Mouse (Mus musculus) retina, adult 2 months (tissue): ENCODE data around the gene Oasl2.
"Not testable (repeated sequence)": the region's sequence is repeated elsewhere in the genome, so short reads cannot be mapped to it uniquely, and the experiment has no call there.

Experiments used
- DNase-seq: peaks from one replicate; pipeline ENCODE4 v3.0.0-alpha.2; 2012; ENCODE audit warnings: low read depth, low spot score

Gene Oasl2

GRCm38 (mm10) chr5:114896688-114897373, at the start of gene Oasl2:
Gene Oasl2 (plus strand): TSS chr5:114896936.
- no peak for DNase-seq

DNA sequence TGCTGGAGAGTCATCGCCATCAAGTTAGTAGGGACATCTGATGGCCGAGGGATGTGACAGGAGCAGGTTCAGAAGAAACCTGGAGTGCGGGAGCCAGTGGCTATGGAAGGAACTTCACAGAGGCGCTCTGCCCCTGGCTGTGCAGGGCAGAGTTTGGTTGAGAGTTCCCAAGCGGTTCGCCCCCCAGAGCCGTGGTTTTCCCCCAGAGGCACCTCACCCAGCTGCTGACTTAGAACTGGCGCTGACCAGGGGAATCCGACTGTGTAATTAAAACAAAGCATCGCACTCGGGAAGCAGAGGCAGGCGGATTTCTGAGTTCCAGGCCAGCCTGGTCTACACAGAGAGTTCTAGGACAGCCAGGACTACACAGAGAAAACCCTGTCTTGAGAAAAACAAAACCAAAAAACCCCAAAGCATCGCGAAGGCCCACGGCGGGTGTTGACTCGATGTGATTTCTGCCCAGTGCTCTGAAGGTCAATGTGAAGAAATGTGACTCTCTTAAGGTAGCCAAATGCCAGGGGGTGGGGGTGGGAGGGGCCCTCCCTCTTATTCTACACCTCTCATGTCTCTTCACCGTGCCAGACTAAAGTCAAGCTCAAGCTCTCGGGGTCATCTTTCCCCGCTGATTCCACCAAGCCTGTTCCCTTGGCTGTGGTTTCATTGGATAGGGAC, 45.0 kb upstream of the Oasl2 start:
- DNase-seq = no peak

GRCm38 (mm10) chr5:114853364-114853763, 43.4 kb upstream of the Oasl2 start, which contains the start of gene 4930519G04Rik:
Gene 4930519G04Rik (plus strand): TSS chr5:114853664.
- not testable (repeated sequence) for DNase-seq

DNA sequence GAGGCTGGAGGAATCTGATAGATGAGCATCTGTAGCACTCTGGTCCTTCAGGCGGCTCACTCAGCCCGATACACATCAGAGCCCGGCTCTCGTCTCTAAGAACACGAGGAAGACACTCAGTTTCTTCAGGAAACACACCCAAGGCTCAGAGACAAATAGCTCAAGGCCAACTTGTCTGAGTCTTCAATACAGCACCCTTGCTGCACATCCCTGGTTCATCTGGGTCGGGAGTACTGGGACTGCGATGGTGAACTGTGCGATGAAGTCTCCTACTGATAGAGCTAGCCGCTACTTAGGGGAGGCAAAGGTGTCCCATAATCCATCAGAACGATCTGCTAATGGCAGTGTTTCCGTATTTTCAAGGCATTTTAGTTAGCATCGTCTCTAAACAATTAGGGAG, 38.2 kb upstream of the Oasl2 start, which contains the start of gene Gm9936:
Gene Gm9936 (minus strand): TSS at position 101 of the 400 bp plus-strand sequence.
- DNase-seq = no peak

DNA sequence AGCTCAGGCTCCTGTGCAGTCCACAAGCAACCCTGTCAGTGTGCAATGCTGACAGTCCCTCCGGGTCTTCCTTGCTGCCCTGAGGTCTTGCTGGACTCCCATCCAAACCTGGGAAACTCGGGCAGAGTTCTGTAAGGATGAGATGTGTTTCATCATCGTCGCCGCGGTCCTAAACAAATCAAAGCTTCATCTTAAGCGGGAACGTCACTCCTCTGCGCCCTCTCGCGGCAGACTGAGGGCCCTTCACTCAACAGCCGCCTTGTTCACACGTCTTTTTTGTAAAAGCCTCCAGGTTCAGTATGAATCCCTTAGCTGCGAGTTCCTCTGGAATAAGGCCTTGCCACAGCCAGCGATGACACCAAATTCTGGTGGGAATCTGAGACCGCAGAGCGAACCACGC, 37.5 kb upstream of the Oasl2 start:
- peak; percentile 56 for DNase-seq

DNA sequence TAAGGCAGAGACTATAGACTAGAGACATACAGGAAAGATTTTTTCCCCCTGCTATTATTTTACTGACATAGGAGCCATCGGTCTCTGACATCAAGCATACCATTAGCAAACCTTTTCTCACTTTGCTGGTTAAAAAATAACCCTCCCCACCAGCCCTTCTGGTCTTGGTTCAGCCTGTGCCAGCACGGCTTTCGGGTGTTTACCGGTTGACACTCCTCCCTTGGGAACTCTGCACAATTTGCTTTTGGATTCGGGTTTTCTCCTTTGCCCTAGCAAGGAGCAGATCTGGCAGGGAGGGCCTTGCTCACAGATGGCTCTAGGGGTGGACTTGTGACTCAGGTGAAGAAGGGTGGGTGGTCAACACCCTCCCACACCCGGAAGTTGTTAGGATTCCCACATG, 35.0 kb upstream of the Oasl2 start:
- no peak for DNase-seq

DNA sequence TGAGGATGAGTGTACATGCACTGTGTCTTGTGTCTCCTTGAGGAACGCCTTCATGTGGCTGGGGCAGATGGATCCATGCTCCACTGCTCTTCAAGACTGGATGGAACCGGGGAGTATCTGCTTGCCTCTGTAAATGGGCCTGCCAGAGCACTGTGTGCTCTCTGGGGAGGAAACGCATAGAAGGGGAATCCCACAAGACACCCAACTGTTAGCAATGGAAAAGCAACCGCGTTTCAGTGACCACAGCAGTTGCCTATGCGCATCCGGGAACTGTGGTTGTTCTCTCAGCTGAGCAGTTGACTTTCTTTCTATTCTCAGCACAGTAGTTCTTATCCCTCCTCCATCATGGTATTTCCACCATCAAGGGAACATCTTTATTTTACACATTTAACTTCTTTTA, 31.9 kb upstream of the Oasl2 start:
- no peak for DNase-seq

DNA sequence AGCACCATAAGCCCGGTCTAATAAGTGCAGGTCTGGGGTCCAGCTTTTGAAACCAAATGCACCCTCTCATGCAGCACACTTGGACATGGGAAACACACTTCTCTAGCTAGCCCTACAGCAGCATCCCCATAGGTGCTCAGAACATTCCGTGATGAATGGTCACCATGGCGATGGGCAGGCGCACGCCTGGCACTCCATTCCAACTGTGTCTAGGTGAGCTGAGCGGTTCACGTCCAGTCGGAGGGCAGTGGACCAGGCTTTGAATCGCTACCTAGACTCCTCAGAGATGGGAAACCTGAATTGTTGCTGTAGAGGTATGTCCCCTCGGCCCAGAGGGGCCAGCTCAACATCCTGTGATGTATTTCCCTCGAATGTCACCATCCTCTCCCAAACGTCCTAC, 31.5 kb upstream of the Oasl2 start:
- no peak for DNase-seq

DNA sequence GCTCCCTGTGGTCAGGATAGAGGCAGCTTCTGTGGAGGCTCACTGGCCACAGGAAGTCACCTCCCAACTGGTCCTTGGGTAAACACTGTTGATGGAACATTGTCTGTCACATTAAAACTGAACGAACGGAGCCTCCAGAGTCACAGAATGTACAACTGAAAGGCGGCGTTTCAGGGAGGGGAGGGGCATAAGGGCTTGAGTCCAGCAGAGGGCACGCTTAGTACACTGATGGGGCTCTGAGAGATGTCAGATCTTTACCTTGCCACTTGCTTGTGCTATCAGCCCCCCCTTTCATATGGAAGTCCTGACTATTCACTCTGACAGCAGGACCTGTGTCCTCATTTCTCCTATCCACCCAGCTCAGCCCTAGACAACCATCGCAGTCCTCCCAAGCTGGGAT, 20.9 kb upstream of the Oasl2 start:
- DNase-seq = no peak

DNA sequence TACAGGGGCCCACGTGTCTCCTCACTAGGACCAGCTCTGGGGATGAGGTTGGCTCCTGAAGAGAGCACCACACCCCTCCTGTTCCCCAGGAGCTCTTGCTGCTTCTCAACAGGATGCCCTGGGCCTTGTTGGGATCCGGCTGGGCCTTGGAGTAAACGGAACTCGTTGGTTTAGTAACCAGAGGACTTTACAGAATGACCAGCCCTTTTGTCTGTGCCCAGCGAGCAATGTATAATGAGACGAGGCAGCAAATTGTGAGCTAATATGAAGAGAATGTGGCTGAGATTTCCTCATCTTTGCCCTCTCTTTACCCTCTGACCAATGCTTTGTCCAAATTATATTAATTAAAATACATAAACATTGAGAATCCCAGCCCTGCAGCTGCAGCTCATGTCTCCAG, 20.4 kb upstream of the Oasl2 start:
- DNase-seq = no peak

DNA sequence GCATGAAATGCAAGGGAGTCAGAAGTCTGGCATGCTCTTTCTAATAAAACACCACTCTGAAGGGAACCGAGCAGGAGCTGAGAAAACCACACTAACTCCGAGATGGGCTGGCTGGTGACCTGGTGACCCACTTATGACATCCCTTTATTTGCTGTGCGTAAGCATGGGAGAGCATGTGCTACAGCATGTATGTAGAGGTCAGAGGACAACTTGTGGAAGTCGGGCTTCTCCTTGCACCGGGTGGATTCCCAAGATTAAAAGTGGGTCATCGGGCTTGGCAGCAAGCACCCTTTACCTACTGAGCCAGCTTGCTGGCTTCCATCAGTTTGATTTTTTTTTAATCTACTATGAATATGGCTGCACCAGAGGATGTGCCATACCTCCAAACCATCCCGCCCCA, 19.2 kb upstream of the Oasl2 start:
- DNase-seq = no peak

DNA sequence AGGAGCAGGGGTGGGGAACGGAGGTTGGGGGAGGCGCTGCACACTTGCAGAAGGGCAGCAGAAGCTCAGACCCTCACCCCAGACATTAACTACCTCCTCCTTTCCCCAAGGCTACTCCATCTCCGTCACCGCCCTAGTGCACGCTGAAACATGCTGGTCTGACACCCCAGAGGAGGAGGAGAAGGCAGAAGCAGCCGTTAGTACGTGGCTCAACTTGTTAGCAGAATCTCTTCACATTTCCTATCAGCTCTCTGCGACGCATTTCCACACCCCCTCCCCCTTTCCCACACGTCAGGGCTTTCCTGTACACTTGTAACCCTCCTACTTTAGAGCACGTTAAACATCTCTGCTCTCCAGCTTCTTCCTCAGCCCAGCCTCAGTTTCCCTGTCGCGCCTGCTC, 17.3 kb upstream of the Oasl2 start:
- DNase-seq = no peak

DNA sequence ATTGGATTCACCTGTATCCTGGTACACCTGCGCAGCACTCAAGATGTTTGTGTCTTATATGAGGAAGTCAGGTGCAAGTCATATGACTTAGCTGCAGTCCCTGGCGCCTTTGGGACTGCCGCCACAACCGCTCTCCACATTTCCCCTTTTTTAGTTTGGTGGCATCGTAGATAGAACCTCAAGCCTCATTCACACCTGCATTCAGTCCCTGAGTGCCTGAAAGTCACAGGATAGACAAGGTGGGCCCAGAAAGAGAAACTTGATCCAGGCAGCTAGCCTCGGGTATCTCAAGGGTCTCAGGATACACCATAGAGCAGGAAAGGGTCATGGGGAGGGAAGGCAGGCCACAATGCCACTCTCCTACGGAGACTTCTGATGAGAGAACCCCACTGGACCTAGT, 14.4 kb upstream of the Oasl2 start:
- not testable (repeated sequence) for DNase-seq

DNA sequence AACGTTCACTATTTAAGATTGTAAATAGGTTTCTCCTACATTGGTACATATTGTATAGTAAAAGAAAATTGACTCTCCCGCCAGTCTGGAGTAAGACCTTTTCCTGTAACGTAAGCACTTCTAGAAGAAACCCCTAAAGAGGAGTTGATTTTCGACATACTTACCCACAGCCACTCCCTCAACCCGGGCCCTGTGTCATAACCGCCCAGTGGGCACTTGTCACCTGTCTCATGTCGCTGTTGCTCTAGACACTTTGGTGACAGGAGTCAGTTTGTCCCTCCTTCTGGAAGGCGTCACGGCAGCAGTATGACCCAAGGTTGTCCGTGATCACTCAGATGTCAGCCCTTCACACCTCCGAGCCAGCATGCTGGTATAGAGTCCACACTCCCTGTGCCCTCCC, 13.7 kb upstream of the Oasl2 start:
- DNase-seq = no peak

- no peak for DNase-seq
Measured at GRCm38 (mm10) chr5:114886801-114887200, 9.9 kb upstream of the Oasl2 start.

- DNase-seq = no peak
Measured at GRCm38 (mm10) chr5:114888995-114889394, 7.7 kb upstream of the Oasl2 start.

- DNase-seq = no peak
Measured at GRCm38 (mm10) chr5:114895542-114895941, 1.2 kb upstream of the Oasl2 start.

- no peak for DNase-seq
Measured at GRCm38 (mm10) chr5:114897374-114897793, 648 bp downstream of the Oasl2 start.

DNA sequence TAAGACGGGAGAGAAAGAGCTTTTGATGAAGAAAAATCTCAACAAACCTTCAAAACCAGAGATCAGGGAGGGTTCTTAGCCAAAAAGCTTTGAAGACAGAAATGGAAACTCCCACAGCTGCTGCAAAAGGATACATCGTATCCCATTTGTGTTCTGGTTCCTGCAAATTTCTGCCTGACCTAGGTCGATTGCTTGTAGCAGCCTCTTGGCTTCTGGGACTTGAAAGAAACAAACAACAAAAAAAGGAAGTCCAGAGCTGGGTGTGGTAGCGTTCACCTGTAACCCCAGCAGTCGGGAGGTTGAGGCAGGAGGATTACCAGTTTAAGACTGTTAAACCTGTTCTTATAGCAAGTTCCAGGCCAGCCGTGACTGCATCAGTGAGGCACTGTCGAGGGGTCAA, 2.1 kb downstream of the Oasl2 start:
- no peak for DNase-seq

DNA sequence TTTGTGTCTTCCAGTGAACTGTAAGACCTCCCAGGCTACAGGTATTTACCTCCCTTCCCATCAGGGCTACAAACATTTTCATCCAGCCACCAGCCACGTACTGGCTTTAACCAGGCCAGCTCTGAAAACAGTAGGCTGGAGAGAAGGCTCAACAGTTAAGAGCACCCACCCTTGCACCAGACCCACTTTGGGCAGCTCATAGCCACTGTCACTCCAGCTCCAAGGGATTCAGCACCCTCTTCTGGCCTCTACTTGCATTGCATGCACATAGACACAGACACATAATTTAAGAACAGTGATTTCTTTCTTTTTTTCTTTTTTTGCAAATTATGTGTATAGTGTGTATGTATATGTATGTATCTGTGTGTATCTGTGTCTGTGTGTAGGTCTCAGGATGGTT, 5.7 kb downstream of the Oasl2 start:
- no peak for DNase-seq

- DNase-seq = no peak
Measured at GRCm38 (mm10) chr5:114908598-114909305, 12.0 kb downstream of the Oasl2 start.

DNA sequence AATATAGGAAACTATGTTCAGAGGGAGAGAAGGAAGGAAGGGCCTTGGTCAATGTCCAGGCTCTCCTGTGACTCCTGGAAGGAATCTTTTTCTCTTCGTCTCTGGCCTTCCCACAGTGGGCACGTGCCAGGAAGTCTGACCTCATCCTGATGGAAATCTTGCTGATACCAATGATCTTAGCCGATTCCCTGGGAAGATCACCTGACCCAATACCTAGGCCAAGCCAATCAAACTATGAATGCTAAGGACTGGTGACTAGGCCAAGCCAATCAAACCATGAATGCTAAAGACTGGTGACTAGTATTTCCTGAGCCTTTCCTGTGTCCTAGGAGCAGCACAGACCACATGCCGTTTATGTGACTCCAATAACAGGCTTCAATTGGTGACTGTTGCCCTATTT, 16.9 kb downstream of the Oasl2 start:
- DNase-seq = no peak

GRCm38 (mm10) chr5:114914855-114915254, 18.1 kb downstream of the Oasl2 start:
- no peak for DNase-seq
